Mouse (Mus musculus) thymus, adult 2 months (tissue): ENCODE measurements at regions not wholly inside any gene's neighbourhood (a gene's known extent, or its start where the extent isn't known, plus 50 kb on each side); places are given as distances from the start of the nearest gene placed in this dataset.

Experiments used
- CTCF ChIP-seq: fragments of 200-500 bp; IDR thresholded peaks from 2 replicates; pipeline ENCODE4 v1.5.1; 2012; ENCODE audit warnings: mild to moderate bottlenecking, control low read depth, low read length, moderate library complexity, borderline replicate concordance; ENCODE audit not compliant: control insufficient read depth, poor library complexity, insufficient read depth; ENCODE audit errors: extremely low read depth
- POLR2A ChIP-seq: fragments of 200-500 bp; IDR thresholded peaks from 2 replicates; pipeline ENCODE4 v1.6.1; 2012; ENCODE audit warnings: mild to moderate bottlenecking, low read length, control low read depth, moderate library complexity; ENCODE audit not compliant: control insufficient read depth, poor library complexity, insufficient read depth; ENCODE audit errors: extremely low read depth

DNA sequence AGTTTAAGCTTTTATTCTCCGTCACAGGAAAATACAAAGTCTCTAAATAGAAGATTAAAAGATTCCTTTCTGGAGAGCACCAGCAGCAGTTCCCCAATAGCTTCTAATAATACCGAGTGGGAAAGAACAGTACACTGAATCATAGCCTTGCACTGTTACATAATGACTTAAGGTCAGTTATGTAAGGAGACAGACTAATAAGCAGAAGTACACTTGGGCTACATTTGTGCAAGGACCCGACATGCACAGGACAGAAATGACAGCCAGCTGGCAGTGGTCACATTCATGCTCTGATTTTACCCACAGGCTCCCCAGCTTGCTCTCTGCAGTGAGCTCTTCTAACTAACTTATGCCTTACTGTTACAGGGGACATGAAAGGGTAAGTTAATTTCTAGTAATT lies 212.4 kb upstream of the Htr2a start:
- TF ChIP-seq POLR2A: no peak
- TF ChIP-seq CTCF: no peak
